Mouse (Mus musculus) forebrain, embryonic 11.5 days (tissue): ENCODE results near the gene Olfr90. TPM values are rescaled to one million over a fixed set of nuclear protein-coding genes. Genes with fewer than 3 reads are reported as not detected.

Experiments
- ATAC-seq: fragments of 200-750 bp; cut with Nextera tagmentation; replicated peaks from 2 replicates; pipeline ENCODE4 v1.8.0; 2017; ENCODE audit warnings: moderate TSS enrichment; ENCODE audit not compliant: low FRiP score
- DNase-seq: peaks from one replicate; pipeline ENCODE4 v3.0.0-alpha.2; 2017; ENCODE audit warnings: low spot score
- H3K27ac ChIP-seq: fragments of 300-500 bp; sonication (generic); 2 replicates; pipeline ENCODE4 v1.5.1; 2014; ENCODE audit warnings: low read depth, low read length
- H3K27me3 ChIP-seq: fragments of 300-500 bp; sonication (generic); 2 replicates; pipeline ENCODE4 v1.6.1; 2014; ENCODE audit warnings: mild to moderate bottlenecking, low read length, mixed read lengths; ENCODE audit not compliant: control insufficient read depth, insufficient read depth
- H3K36me3 ChIP-seq: fragments of 300-500 bp; sonication (generic); 2 replicates; pipeline ENCODE4 v1.6.1; 2014; ENCODE audit warnings: mild to moderate bottlenecking, low read length, moderate library complexity, mixed read lengths; ENCODE audit not compliant: control insufficient read depth, insufficient read depth
- H3K4me1 ChIP-seq: fragments of 300-500 bp; sonication (generic); replicated peaks from 2 replicates; pipeline ENCODE4 v1.6.1; 2014; ENCODE audit warnings: low read length, mixed read lengths; ENCODE audit not compliant: control insufficient read depth, insufficient read depth
- H3K4me2 ChIP-seq: fragments of 300-500 bp; sonication (generic); 2 replicates; pipeline ENCODE4 v1.6.1; 2014; ENCODE audit warnings: low read depth, mild to moderate bottlenecking, low read length, moderate library complexity, mixed read lengths; ENCODE audit not compliant: severe bottlenecking
- H3K4me3 ChIP-seq: fragments of 300-500 bp; sonication (generic); 2 replicates; pipeline ENCODE4 v1.5.1; 2014; ENCODE audit warnings: low read depth, low read length
- H3K9ac ChIP-seq: fragments of 300-500 bp; sonication (generic); 2 replicates; pipeline ENCODE4 v1.6.1; 2014; ENCODE audit warnings: low read length
- H3K9me3 ChIP-seq: fragments of 300-500 bp; sonication (generic); 2 replicates; pipeline ENCODE4 v1.6.1; 2016; ENCODE audit warnings: low read length, mixed read lengths; ENCODE audit not compliant: control insufficient read depth
- WGBS: fragments of 180-500 bp; shearing (Covaris S2); extraction: QIAGEN DNeasy Blood & Tissue Kit; methylation state at CpG from one replicate; pipeline ENCODE4 v1.1.7; 2014; 5-methylcytosine and 5-hydroxymethylcytosine counted together
- polyA plus RNA-seq: library from polyadenylated mRNA; unstranded; fragments of >200 nt; fragmentation: Nextera tagmentation; extraction: Ambion mirVana; gene quantifications from 2 replicates; pipeline ENCODE4 v1.2.1, GENCODE M21; 2014

Gene Olfr90
- polyA plus RNA-seq, 1 experiment from 2014 or later, result not detected

DNA sequence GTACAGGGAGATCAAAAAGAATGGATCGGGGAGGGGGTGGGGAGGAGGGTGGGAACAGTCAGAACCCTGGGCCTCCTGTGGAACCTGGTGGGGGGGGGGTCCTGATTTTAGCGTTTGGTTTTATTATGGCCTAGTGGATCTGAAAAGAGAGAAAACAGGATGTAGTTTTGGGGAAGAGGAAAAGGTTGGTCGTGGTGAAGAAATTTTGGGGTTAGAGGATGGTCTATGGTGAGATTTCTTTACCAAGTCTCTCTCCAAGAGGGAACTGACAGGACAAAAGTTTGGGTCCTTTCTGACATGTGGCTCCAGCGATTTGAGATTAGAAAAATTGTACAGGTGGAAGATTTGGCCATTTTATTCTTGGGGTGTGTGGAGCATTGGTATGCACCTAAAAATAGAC lies 36.6 kb downstream of the Olfr90 start:
- H3K36me3 ChIP-seq, result no peaks in the 10 kb centered on the region; the same call in 1 of the 2 replicates
- no peaks in the 10 kb centered on the region for H3K9me3 ChIP-seq
- ATAC-seq (no peak), DNase-seq (no peak)
- H3K4me2 ChIP-seq, result peak overlapping the region; percentile 95; the same call in 1 of the 2 replicates
- peak overlapping the region; percentile 64 for H3K4me3 ChIP-seq
- 54% methylated on average over 4 of the region's 4 CpGs for WGBS
- H3K4me1 ChIP-seq, result peaks cover 19% of the 10 kb centered on the region
- no peak overlapping the region for H3K27ac ChIP-seq
- H3K9ac ChIP-seq, result no peak overlapping the region
- peaks cover 10% of the 10 kb centered on the region for H3K27me3 ChIP-seq

DNA sequence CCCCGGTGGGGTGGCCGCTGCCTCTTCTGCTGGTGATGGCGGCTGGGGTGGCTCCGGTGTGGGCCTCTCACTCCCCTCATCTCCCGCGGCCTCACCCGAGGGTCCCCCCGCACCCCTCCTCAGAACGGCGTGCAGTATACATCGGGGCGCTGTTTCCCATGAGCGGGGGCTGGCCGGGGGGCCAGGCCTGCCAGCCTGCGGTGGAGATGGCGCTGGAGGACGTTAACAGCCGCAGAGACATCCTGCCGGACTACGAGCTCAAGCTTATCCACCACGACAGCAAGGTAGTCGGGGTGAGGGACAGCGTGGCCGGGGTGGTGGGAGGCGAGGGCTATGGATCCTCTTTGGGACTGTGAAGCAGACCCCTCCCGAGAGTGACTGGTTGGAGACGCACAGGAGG lies 37.4 kb downstream of the Olfr90 start:
- H3K9me3 ChIP-seq, result no peaks in the 10 kb centered on the region
- DNase-seq (no peak), ATAC-seq (peak; percentile 30)
- H3K27ac ChIP-seq, result no peak overlapping the region
- H3K36me3 ChIP-seq, result no peaks in the 10 kb centered on the region; the same call in 1 of the 2 replicates
- peaks cover 10% of the 10 kb centered on the region for H3K27me3 ChIP-seq
- H3K9ac ChIP-seq, result peak overlapping the region; percentile 75
- H3K4me1 ChIP-seq, result peaks cover 19% of the 10 kb centered on the region
- H3K4me2 ChIP-seq, result peak overlapping the region; percentile 95
- 1% methylated on average over 27 of the region's 27 CpGs for WGBS
- peak overlapping the region; percentile 64 for H3K4me3 ChIP-seq

DNA sequence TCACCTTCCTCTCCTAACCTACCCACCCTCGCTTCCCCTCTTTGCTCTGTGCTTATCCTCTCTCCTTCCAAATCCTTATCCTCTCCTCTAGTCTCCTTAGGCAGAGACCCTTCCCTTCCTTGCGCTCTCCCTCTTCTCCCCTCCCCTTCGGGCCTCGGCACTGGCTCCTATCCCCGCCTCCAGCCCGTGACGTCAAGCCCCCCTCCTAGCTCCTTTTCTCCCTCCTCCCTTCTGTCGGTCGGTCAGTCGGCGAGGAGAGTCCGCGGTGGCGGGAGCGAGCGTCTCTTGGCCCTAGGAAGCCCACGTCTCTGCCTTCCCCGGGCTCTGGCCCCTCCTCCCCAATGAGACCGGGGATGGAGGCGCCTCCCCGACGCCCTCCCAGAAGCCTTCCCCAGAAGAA lies 37.9 kb downstream of the Olfr90 start:
- Histone ChIP-seq H3K4me1 (peaks cover 19% of the 10 kb centered on the region), H3K9me3 (no peaks in the 10 kb centered on the region), H3K4me2 (peak overlapping the region; percentile 95), H3K9ac (peak overlapping the region; percentile 75), H3K27me3 (peaks cover 10% of the 10 kb centered on the region), H3K4me3 (peak overlapping the region; percentile 64), H3K27ac (no peak overlapping the region), H3K36me3 (no peaks in the 10 kb centered on the region; the same call in 1 of the 2 replicates)
- 0% methylated on average over 19 of the region's 22 CpGs for WGBS
- DNase-seq (peak; percentile 92), ATAC-seq (peak; percentile 74)

DNA sequence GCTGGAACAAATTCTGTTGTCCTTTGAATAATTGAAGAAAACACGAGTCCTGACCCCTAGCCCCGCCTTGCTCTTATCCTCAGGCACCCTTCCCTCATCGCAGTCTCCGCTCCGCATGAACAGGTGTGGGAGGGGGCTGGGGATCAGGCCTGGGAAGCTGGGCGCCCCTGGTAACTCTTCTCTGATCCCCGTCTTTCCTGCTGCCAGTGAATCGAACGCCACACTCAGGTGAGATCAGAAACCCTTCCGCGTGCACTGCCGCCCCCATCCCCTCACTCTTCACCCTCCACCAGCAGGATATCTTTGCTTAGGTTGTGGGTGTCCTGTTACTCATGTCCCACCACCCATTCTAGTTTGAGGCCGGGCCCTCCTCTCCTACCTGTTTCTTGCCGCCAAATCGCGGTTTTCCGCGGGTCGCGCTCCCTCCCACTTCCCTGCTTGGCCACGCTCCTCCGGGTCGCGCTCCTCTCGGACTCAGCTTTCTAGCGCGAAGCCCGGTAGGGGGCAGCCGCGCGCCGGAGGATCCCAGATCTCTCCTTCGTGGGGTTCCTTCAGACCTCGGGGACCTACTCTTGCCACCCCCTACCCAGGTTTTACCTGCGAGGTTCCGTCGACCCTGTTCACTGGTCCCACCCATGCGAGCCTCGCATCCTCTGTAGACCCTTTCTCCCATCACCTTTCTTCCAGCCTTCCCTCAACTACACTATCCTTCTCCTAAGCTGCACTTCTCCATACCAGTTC lies 38.6 kb downstream of the Olfr90 start:
- H3K9me3 ChIP-seq, result no peaks in the 10 kb centered on the region
- WGBS, result 2% methylated on average over 39 of the region's 39 CpGs
- H3K9ac ChIP-seq, result peak overlapping the region; percentile 75
- no peak overlapping the region for H3K27ac ChIP-seq
- H3K4me3 ChIP-seq, result peak overlapping the region; percentile 64
- peaks cover 19% of the 10 kb centered on the region for H3K4me1 ChIP-seq
- peak; percentile 25 for ATAC-seq
- H3K4me2 ChIP-seq, result peak overlapping the region; percentile 95
- H3K36me3 ChIP-seq, result no peaks in the 10 kb centered on the region; the same call in 1 of the 2 replicates
- DNase-seq, result peak; percentile 88
- H3K27me3 ChIP-seq, result peaks cover 10% of the 10 kb centered on the region

DNA sequence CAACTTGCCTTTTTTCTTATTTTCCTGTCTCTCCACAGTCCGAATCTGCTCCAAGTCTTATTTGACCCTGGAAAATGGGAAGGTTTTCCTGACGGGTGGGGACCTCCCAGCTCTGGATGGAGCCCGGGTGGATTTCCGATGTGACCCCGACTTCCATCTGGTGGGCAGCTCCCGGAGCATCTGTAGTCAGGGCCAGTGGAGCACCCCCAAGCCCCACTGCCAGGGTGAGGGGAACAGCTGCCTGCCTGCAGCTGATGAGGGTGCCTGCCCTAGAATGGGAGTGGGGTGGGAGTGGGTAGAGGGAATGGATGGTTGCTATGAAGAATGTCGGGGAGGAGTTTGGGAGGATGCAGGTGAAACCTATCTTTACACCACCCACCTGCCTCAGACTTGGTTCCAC lies 39.9 kb downstream of the Olfr90 start:
- DNase-seq (no peak), ATAC-seq (no peak)
- no peak overlapping the region for H3K4me3 ChIP-seq
- no peaks in the 10 kb centered on the region for H3K36me3 ChIP-seq
- H3K4me1 ChIP-seq, result peaks cover 19% of the 10 kb centered on the region
- 58% methylated on average over 7 of the region's 7 CpGs for WGBS
- H3K27me3 ChIP-seq, result peaks cover 10% of the 10 kb centered on the region
- no peak overlapping the region for H3K4me2 ChIP-seq
- H3K9me3 ChIP-seq, result no peaks in the 10 kb centered on the region
- H3K27ac ChIP-seq, result no peak overlapping the region
- no peak overlapping the region for H3K9ac ChIP-seq

DNA sequence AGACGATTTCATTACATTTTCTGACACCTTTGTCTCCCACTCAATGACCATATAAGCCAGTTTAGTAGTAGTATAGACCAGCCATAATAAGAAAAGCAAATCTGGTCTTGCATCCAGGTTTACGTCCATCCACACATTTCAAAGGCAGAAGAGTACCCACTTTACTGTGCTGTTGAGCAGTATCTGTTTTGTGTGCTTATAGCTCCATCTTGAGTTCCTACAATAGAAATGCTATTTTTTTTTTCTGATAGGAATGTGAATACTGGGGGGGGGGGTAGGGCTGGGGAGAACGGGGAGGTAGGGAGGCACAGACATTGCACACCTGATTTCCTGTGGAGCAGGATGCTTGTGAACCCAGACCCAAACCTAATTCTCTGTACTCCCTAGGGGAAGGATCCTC lies 40.3 kb downstream of the Olfr90 start:
- no peak for DNase-seq
- Histone ChIP-seq H3K9me3 (no peaks in the 10 kb centered on the region), H3K4me2 (no peak overlapping the region), H3K9ac (no peak overlapping the region), H3K4me1 (peaks cover 19% of the 10 kb centered on the region), H3K27me3 (peaks cover 10% of the 10 kb centered on the region), H3K27ac (no peak overlapping the region), H3K4me3 (no peak overlapping the region), H3K36me3 (no peaks in the 10 kb centered on the region)
- WGBS, result 40% methylated on average over 3 of the region's 3 CpGs
- ATAC-seq, result no peak

DNA sequence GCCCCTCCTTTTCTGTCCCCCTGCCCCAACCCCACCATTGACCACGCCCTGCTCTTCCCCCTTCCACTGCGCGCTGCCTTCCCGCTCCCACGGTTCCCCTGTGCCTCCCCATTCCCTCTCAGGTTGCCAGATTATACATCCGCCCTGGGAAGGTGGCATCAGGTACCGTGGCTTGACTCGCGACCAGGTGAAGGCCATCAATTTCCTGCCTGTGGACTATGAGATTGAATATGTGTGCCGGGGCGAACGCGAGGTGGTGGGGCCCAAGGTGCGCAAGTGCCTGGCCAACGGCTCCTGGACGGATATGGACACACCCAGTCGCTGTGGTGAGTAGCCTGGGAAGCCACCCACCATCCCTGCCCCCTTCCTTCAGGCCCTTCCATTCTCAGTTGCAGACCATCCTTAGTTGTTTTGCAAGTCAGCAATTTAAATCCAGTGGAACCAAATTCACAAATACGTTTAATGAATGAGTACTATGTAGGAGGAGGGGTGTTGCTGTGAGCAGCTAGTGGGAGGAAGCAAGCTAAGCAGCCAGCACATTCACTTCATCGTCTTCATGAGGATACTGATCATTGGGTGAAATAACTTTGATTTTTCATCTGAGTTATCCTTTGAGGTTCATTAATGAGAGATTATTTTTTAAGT lies 40.8 kb downstream of the Olfr90 start:
- peak overlapping the region; percentile 29 for H3K9ac ChIP-seq
- DNase-seq, result peak; percentile 61
- peaks cover 19% of the 10 kb centered on the region for H3K4me1 ChIP-seq
- no peaks in the 10 kb centered on the region for H3K9me3 ChIP-seq
- peak overlapping the region; percentile 92 for H3K4me2 ChIP-seq
- 17% methylated on average over 19 of the region's 19 CpGs for whole genome bisulfite sequencing
- peak overlapping the region; percentile 78 for H3K4me3 ChIP-seq
- H3K27me3 ChIP-seq, result peaks cover 10% of the 10 kb centered on the region
- no peak for ATAC-seq
- H3K27ac ChIP-seq, result no peak overlapping the region
- no peaks in the 10 kb centered on the region for H3K36me3 ChIP-seq

DNA sequence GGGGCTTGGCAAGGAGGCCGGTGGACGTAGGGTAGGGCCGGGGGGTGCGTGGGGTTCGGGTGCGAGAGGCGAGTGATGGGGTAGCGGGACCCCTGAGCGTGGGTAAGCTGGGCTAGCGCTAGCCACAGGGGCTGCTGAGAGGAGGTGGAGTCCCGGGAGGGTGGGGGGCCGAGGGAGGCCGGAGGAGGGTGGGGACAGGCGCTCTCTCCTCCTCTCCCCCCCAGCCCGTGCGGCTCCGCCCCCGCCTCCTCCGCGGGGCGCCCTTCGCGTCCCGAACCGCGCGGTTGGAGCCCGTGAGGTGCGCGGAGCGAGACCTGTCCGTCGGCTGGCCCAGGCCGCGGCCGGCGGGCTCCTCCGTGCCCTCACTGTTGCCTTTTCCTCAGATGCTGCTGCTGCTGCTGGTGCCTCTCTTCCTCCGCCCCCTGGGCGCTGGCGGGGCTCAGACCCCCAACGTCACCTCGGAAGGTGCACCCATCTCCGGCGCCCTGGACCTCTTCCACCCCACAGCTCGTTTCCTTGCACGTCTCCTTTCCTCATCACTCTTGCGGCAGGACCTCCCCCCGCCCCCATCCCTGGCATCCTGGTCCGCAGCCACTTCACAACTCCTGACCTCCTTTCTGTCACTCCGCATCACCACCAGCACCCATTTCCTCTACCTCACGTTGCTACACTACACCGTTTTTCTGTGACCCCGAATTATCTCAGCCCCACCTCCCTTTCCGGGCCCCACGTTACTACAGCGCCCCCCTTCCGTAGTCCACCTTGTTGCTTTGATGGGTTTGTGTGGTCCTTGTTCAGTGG lies 41.8 kb downstream of the Olfr90 start:
- no peaks in the 10 kb centered on the region for H3K9me3 ChIP-seq
- peaks cover 19% of the 10 kb centered on the region for H3K4me1 ChIP-seq
- H3K27ac ChIP-seq, result peak overlapping the region; percentile 77
- peak overlapping the region; percentile 92 for H3K4me2 ChIP-seq
- peak; percentile 62 for ATAC-seq
- no peaks in the 10 kb centered on the region for H3K36me3 ChIP-seq
- H3K9ac ChIP-seq, result peak overlapping the region; percentile 94
- peak overlapping the region; percentile 78 for H3K4me3 ChIP-seq
- DNase-seq, result peak; percentile 83
- peaks cover 10% of the 10 kb centered on the region for H3K27me3 ChIP-seq
- WGBS, result 1% methylated on average over 41 of the region's 58 CpGs
